Mouse (Mus musculus): ENCODE data around the gene Ercc8. TPM values are rescaled to one million over a fixed set of nuclear protein-coding genes. Genes with fewer than 3 reads are reported as not detected.

Ercc8 gene
- polyA plus RNA-seq, 1 experiment from 2014 or later: 25.6 TPM

DNA sequence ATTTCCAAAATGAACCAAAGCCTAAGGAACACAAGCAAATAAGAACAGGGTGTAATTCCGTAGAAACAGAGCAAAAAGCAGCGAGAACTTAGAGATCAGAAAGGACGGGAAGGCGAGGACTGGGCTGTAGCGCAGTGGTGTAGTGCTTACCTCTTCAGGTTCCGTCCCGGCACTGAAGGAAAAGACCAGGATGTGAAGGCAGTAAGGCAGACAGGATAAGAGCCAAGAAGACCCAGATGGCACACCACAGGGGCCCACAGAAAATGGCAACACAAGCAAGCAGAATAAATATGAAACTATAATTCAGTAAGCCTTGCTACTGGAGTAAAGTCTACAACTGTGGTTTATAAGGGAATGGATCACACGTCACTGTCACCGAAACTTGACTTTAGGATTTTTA, 5.4 kb downstream of the Ercc8 start:
- no peak for ATAC-seq
- WGBS: 96% methylated on average over 9 of the region's 9 CpGs

DNA sequence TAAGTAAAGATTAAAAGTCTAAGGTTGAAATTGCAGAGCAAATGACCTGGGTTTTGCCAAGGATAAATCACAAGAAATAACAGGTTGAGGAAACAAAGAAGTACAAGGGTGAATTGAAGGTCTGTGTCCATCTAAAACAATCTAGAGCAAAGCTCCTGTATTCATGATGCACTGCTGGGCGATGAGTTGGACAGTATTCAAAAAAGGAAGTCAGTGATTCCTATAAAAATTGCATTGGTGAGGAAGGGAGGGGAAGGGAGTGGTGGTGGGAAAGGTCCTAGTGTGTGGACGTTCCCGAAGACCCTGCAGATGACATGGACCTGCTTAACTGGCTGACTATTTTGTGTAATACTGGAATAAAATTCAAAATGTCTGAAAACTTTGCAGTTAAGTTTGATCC, 6.1 kb downstream of the Ercc8 start:
- Histone ChIP-seq H3K9me3 (replicated peaks) (no peaks in the 10 kb centered on the region), H3K9ac (no peak overlapping the region), H3K36me3 (ENCODE audit: poor library complexity, severe bottlenecking) (peaks cover 16% of the 10 kb centered on the region), H3K4me3 (no peak overlapping the region), H3K27ac (no peak overlapping the region), H3K4me1 (peaks cover 3% of the 10 kb centered on the region), H3K27me3 (no peaks in the 10 kb centered on the region), H3K4me2 (no peak overlapping the region)
- ATAC-seq: no peak
- WGBS: 90% methylated on average over 3 of the region's 3 CpGs

More for the DNA sequence above, 5.4 kb downstream of the Ercc8 start:
- Histone ChIP-seq H3K9ac (no peak overlapping the region), H3K27me3 (no peaks in the 10 kb centered on the region), H3K4me1 (peaks cover 9% of the 10 kb centered on the region), H3K4me2 (no peak overlapping the region), H3K36me3 (ENCODE audit: poor library complexity, severe bottlenecking) (peaks cover 16% of the 10 kb centered on the region), H3K27ac (no peak overlapping the region), H3K9me3 (replicated peaks) (no peaks in the 10 kb centered on the region), H3K4me3 (no peak overlapping the region)

DNA sequence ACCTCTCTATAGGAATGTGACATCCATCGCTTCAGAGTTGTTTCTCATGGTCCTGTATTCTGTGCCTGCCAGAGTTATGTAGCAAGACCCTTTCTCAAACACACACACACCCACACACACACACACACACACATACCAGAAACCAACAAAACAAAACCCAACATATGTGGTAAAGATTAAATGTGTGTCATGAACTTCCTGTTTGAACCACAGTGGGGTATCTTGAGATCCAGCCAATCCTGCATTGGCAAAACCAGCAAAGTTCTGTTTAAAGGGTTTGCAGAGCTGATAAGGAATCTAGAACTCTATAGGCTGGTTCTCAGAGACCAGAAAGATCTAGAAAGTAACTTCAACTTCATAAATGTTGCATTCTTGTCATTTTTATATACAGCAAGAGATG, 11.5 kb downstream of the Ercc8 start:
- Histone ChIP-seq H3K27ac (no peak overlapping the region), H3K27me3 (no peaks in the 10 kb centered on the region), H3K4me1 (no peaks in the 10 kb centered on the region), H3K4me3 (no peak overlapping the region), H3K36me3 (ENCODE audit: poor library complexity, severe bottlenecking) (peaks cover 40% of the 10 kb centered on the region), H3K9ac (no peak overlapping the region), H3K9me3 (replicated peaks) (no peaks in the 10 kb centered on the region), H3K4me2 (no peak overlapping the region)
- WGBS: 94% methylated on average over 1 of the region's 1 CpGs
- no peak for ATAC-seq

DNA sequence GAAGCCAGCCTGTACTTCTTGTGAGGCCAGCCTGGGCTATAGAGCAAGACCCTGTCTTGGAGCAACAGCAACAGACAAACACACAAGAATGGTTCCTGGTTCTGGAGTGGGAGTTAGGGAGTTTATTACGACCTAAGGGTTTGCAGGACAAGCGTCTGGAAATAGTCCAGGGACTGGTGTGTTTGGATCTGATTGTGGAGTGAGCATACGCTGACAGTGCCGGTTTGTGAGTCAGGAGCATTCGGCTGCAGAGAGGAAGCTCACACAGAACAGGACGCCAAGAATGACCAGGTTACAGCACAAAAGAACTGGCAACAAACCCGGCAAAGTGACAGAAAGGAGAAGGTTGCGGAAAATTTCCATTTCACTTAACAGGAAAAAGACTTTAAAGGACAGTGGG, 12.0 kb downstream of the Ercc8 start:
- Histone ChIP-seq H3K27me3 (no peaks in the 10 kb centered on the region), H3K4me2 (no peak overlapping the region), H3K27ac (no peak overlapping the region), H3K4me3 (no peak overlapping the region), H3K9me3 (replicated peaks) (no peaks in the 10 kb centered on the region), H3K36me3 (ENCODE audit: poor library complexity, severe bottlenecking) (peaks cover 43% of the 10 kb centered on the region), H3K4me1 (no peaks in the 10 kb centered on the region), H3K9ac (no peak overlapping the region)
- no peak for ATAC-seq
- WGBS: 87% methylated on average over 8 of the region's 8 CpGs

DNA sequence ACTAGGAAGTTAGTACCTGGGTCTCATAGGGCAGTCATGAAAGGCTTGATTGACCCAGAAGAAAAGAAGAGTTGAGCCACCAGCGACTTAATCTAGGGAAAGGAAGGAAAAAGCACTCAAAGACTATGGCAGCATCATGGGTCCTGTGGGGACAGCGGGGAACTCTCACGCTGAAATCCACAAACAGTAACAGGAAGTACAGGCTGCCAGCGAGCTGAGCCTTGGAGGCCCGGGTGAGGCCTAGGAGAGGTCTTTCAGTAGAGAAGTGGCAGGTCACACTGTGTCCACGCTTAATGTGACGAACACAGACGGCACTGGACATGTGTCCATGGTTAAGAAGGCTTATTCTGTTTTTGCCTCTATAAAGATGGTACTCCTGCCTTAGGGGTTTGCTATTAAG, 21.1 kb downstream of the Ercc8 start:
- H3K9me3 ChIP-seq (replicated peaks): no peaks in the 10 kb centered on the region
- ATAC-seq: no peak
- no peaks in the 10 kb centered on the region for H3K27me3 ChIP-seq
- H3K4me3 ChIP-seq: no peak overlapping the region
- peaks cover 66% of the 10 kb centered on the region for H3K36me3 ChIP-seq (ENCODE audit: poor library complexity, severe bottlenecking)
- H3K9ac ChIP-seq: no peak overlapping the region
- H3K4me1 ChIP-seq: no peaks in the 10 kb centered on the region
- WGBS: 89% methylated on average over 8 of the region's 8 CpGs
- H3K4me2 ChIP-seq: no peak overlapping the region
- no peak overlapping the region for H3K27ac ChIP-seq

DNA sequence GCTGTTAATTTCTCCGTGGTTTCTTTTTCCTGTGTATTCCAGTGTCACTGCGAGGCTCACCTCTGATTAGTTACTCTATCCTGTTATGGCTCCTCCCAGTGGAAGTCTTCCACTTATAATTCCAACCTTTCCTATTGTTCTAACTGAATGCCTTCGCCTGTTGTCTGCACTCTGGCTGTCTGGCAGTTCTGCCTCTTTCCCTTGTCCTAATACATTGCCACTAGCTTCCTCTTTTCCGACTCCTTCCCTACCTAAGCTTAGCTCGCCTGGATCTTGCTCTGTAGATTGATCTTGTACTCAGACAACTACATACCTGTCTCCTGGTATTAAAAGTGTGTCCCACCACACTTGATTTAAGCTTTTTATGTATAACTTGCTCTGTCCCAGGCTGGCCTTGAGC, 22.3 kb downstream of the Ercc8 start:
- H3K36me3 ChIP-seq (ENCODE audit: poor library complexity, severe bottlenecking): peaks cover 71% of the 10 kb centered on the region
- WGBS: 79% methylated on average over 5 of the region's 5 CpGs
- H3K4me2 ChIP-seq: no peak overlapping the region
- ATAC-seq: no peak
- no peak overlapping the region for H3K9ac ChIP-seq
- H3K27me3 ChIP-seq: no peaks in the 10 kb centered on the region
- no peaks in the 10 kb centered on the region for H3K9me3 ChIP-seq (replicated peaks)
- H3K4me3 ChIP-seq: no peak overlapping the region
- H3K27ac ChIP-seq: no peak overlapping the region
- no peaks in the 10 kb centered on the region for H3K4me1 ChIP-seq

DNA sequence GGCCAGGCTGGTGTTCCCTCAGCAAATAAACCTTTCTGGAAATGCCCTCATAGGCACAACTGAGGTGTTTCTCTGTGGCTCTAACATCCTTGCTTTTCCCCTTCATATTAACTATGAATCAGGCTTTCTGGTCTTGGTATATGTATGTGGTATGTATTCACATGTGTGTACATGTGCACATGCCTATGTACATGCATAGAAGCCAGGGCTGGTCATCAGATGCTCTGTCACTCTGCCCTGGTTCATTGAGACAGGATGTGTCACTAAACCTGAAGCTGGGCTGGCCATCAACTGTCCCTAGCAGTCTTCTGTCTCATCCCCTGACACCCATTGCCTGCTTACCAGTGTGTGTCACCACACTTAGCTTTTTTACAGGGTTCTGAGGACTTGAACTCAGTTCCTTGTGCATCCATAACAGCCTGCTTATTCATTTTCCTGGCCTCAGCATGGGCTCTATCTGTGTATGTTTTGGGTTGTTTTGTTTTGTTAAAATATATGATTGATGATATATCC, 26.3 kb downstream of the Ercc8 start:
- no peak for ATAC-seq
- H3K4me3 ChIP-seq: no peak overlapping the region
- H3K9ac ChIP-seq: no peak overlapping the region
- no peaks in the 10 kb centered on the region for H3K9me3 ChIP-seq (replicated peaks)
- peaks cover 57% of the 10 kb centered on the region for H3K36me3 ChIP-seq (ENCODE audit: poor library complexity, severe bottlenecking)
- no peak overlapping the region for H3K4me2 ChIP-seq
- no peaks in the 10 kb centered on the region for H3K27me3 ChIP-seq
- H3K4me1 ChIP-seq: no peaks in the 10 kb centered on the region
- no peak overlapping the region for H3K27ac ChIP-seq

DNA sequence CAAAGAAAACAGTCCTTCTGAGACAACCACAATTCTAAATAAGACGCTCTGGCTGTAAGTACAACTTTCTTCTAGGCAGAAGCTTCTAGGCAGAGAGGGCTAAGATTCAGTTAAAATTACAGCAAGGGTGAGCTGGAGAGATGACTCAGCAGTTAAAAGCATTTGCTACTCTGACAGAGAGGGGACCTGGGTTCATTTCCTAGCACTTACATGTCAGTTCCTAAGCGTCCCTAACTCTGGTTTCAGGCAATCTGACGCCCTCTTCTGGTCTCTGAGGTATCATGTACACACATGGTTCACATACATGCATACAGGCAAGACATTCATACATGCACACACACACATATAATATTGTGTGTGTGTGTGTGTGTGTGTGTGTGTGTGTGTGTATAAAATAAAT, 27.0 kb downstream of the Ercc8 start:
- H3K27me3 ChIP-seq: no peaks in the 10 kb centered on the region
- H3K4me3 ChIP-seq: no peak overlapping the region
- H3K4me1 ChIP-seq: no peaks in the 10 kb centered on the region
- no peaks in the 10 kb centered on the region for H3K9me3 ChIP-seq (replicated peaks)
- peaks cover 55% of the 10 kb centered on the region for H3K36me3 ChIP-seq (ENCODE audit: poor library complexity, severe bottlenecking)
- 91% methylated on average over 3 of the region's 3 CpGs for WGBS
- no peak for ATAC-seq
- H3K27ac ChIP-seq: no peak overlapping the region
- no peak overlapping the region for H3K9ac ChIP-seq
- H3K4me2 ChIP-seq: no peak overlapping the region

DNA sequence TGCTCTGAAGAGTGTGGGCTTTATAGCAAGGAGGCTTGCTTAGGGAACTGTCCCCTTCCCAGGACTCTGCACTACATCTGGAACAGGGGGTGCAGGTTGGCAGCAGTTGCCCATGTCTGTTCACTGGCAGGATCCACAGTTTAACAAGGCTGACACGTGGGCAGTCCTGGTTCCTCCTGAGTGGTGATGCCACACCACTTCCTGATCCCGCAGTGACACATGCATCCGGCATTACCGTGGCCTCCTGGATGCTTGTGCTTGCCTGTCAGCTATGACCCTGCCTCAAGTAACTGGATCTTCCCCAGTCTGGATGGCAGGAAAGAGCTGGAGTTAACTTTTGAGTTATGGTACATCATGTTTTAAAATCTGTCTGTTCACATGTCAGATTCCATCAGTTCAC, 29.5 kb downstream of the Ercc8 start:
- Histone ChIP-seq H3K4me2 (no peak overlapping the region), H3K4me1 (no peaks in the 10 kb centered on the region), H3K27ac (no peak overlapping the region), H3K9ac (no peak overlapping the region), H3K9me3 (replicated peaks) (no peaks in the 10 kb centered on the region), H3K36me3 (ENCODE audit: poor library complexity, severe bottlenecking) (peaks cover 36% of the 10 kb centered on the region), H3K4me3 (no peak overlapping the region), H3K27me3 (no peaks in the 10 kb centered on the region)
- WGBS: 85% methylated on average over 4 of the region's 4 CpGs
- ATAC-seq: no peak

DNA sequence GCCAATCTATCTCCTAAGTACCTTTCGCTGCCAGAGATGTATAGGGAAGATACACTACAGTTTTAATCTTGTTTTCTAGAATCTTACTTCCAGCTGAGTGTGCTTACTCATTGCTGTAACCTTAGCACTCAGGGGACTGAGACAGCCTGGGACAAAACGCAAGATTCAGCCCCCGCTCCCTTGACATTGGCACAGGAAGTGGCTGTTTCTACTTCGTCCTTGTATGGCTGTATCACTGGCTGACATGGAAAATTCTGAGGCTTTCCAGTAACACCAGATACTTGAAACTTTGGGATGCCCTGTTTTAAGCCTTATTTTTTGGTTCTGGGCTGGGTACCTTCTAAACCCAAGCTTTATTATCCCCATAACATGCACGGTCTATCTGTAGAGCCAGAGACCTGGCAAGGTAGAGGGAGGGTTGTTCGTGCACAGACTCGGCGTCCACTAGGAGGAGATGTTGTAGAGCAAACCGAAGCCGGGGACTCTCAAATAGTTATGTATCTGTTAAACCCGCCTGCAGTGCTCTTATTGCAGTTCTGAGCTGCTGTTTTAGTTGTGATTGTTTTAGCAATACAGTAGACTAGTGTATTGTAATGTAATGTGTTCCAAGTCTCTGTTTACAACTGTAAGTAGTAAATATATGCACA, 32.7 kb downstream of the Ercc8 start:
- H3K4me1 ChIP-seq: no peaks in the 10 kb centered on the region
- H3K4me2 ChIP-seq: no peak overlapping the region
- H3K27me3 ChIP-seq: no peaks in the 10 kb centered on the region
- WGBS: 66% methylated on average over 11 of the region's 11 CpGs
- peak; percentile 75; the same call in 1 of the 2 replicates for ATAC-seq
- no peak overlapping the region for H3K27ac ChIP-seq
- no peak overlapping the region for H3K4me3 ChIP-seq
- H3K9ac ChIP-seq: no peak overlapping the region
- no peaks in the 10 kb centered on the region for H3K9me3 ChIP-seq (replicated peaks)
- H3K36me3 ChIP-seq (ENCODE audit: poor library complexity, severe bottlenecking): peaks cover 34% of the 10 kb centered on the region

DNA sequence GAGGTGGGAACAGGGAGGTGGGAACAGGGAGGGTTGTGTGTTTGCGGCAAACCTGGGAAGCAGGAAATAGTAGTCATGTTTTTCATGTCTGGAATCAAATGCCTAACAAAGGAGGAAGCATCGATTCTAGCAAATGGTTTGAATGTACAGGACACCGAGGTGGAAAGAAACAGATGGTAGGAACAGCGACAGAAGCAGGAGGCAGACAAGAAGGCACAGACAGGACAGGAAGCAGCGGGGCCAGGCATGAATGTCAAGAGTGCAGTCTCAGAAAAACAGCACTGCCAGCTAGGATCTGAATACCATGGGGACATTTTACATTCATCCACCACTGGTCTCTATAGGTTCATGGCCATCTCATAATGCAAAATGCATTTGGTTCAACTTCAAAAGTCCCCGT, 36.9 kb downstream of the Ercc8 start:
- Histone ChIP-seq H3K4me3 (no peak overlapping the region), H3K27me3 (no peaks in the 10 kb centered on the region), H3K9me3 (replicated peaks) (no peaks in the 10 kb centered on the region), H3K4me1 (no peaks in the 10 kb centered on the region), H3K36me3 (ENCODE audit: poor library complexity, severe bottlenecking) (peaks cover 27% of the 10 kb centered on the region), H3K27ac (no peak overlapping the region), H3K4me2 (no peak overlapping the region), H3K9ac (no peak overlapping the region)
- WGBS: 95% methylated on average over 6 of the region's 6 CpGs
- no peak for ATAC-seq

DNA sequence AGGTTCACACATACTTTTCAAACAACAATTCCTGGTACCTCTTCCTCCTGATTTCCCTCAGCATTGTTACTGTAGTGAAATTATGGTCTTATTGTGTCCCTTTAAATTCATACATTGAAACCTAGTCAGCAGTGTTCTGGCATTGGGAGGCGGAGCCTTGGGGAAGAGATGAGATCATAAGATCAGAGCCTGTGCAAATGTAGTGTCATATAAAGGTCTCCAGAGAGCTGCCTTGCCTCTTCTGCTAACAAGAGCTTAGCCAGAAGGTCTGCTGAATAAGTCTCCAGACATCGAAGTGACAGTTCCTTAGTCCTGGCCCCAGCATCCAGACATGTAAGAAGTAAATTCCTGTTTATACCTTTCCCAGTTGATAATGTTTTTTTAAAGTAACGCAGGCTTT, 46.3 kb downstream of the Ercc8 start:
- H3K36me3 ChIP-seq (ENCODE audit: poor library complexity, severe bottlenecking): no peaks in the 10 kb centered on the region
- WGBS: 88% methylated on average over 3 of the region's 3 CpGs
- no peak for ATAC-seq
- H3K4me2 ChIP-seq: no peak overlapping the region
- H3K9ac ChIP-seq: no peak overlapping the region
- H3K27ac ChIP-seq: no peak overlapping the region
- H3K9me3 ChIP-seq (replicated peaks): no peaks in the 10 kb centered on the region
- no peak overlapping the region for H3K4me3 ChIP-seq
- H3K27me3 ChIP-seq: no peaks in the 10 kb centered on the region
- H3K4me1 ChIP-seq: no peaks in the 10 kb centered on the region

DNA sequence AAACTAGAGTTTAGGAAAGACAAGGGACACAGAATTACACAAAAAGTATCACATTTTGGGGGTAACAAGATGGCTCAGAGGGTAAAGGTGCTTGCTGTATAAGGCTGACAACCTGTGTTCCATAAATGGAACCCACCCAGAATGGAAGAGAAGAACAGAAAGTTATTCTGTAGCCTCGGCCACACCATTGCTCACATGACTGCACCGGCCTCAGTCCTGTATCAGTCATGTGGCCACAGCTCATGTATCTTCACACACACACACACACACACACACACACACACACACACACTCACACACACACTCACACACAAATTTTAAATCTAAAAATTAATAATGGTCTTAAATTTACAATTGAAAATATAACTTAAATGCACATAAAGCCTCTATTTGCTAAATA, 48.9 kb downstream of the Ercc8 start:
- H3K9me3 ChIP-seq (replicated peaks): no peaks in the 10 kb centered on the region
- no peak overlapping the region for H3K9ac ChIP-seq
- 0 out of 2 replicates have a peak, but pooled peaks cover 2% of the 10 kb centered on the region for H3K27me3 ChIP-seq
- H3K36me3 ChIP-seq (ENCODE audit: poor library complexity, severe bottlenecking): no peaks in the 10 kb centered on the region
- H3K4me1 ChIP-seq: no peaks in the 10 kb centered on the region
- H3K4me3 ChIP-seq: no peak overlapping the region
- WGBS: 91% methylated on average over 2 of the region's 2 CpGs
- no peak overlapping the region for H3K27ac ChIP-seq
- ATAC-seq: no peak
- H3K4me2 ChIP-seq: no peak overlapping the region

Measured in forebrain, embryonic 13.5 days (tissue).